ENCODE assay signal across 15 mouse cellular contexts in genomic region chr1:165356347-165356746, GRCm38 (mm10).
"Had no signal": no experiment of that assay in that cellular context is flagged by ENCODE, and none has a peak within 500 bp of the region (broad histone marks: within the 10 kb centered on the region; RNA-seq: fewer than 3 reads in every experiment).

No protein-coding gene starts in this region.

- H3K9ac ChIP-seq: midbrain, embryonic 12.5 days; neural tube, embryonic 13.5 days; stomach, embryonic 15.5 days had no signal

- DNase-seq: kidney, adult 18-20 months; kidney, postnatal 10 days; kidney, postnatal 4 days; lung, adult 18-20 months; lung, postnatal 36 days; right cerebral cortex, postnatal 14 days; thymus, adult 2 months; thymus, postnatal 4 days had no signal

- H3K27ac ChIP-seq: layer of hippocampus, adult 2 months; limb, embryonic 10.5 days; midbrain, embryonic 12.5 days; neural tube, embryonic 13.5 days; stomach, embryonic 15.5 days had no signal

- H3K4me3 ChIP-seq: layer of hippocampus, adult 2 months; limb, embryonic 10.5 days; megakaryocyte, embryonic 14.5 days; midbrain, embryonic 12.5 days; neural tube, embryonic 13.5 days; stomach, embryonic 15.5 days had no signal

- H3K9me3 ChIP-seq: limb, embryonic 10.5 days; megakaryocyte, embryonic 14.5 days; midbrain, embryonic 12.5 days; neural tube, embryonic 13.5 days; stomach, embryonic 15.5 days had no signal

- H3K27me3 ChIP-seq: megakaryocyte, embryonic 14.5 days; midbrain, embryonic 12.5 days; neural tube, embryonic 13.5 days; stomach, embryonic 15.5 days had no signal

- H3K4me2 ChIP-seq: midbrain, embryonic 12.5 days; neural tube, embryonic 13.5 days; stomach, embryonic 15.5 days had no signal

- H3K4me1 ChIP-seq: limb, embryonic 10.5 days; midbrain, embryonic 12.5 days; neural tube, embryonic 13.5 days; stomach, embryonic 15.5 days had no signal

- ATAC-seq: midbrain, embryonic 16.5 days had no signal

- H3K36me3 ChIP-seq: limb, embryonic 10.5 days; midbrain, embryonic 12.5 days; stomach, embryonic 15.5 days had no signal
